Mouse (Mus musculus) ES-E14 (cell line): ENCODE measurements around the gene E030025P04Rik. TPM values are rescaled to one million over a fixed set of nuclear protein-coding genes. Genes with fewer than 3 reads are reported as not detected.

Source experiments
- DNase-seq: peaks from one replicate; pipeline ENCODE4 v3.0.0-alpha.2; 2013; ENCODE audit warnings: low read depth, low spot score
- H3K27ac ChIP-seq: 2 replicates; pipeline ENCODE4 v1.5.1; 2012; ENCODE audit warnings: low read depth, mild to moderate bottlenecking, low read length, moderate library complexity, mixed read lengths; ENCODE audit not compliant: poor library complexity, insufficient read depth, severe bottlenecking
- H3K36me3 ChIP-seq: 2 replicates; pipeline ENCODE4 v1.6.1; 2012; ENCODE audit warnings: mild to moderate bottlenecking, low read length, moderate library complexity, mixed read lengths; ENCODE audit not compliant: control insufficient read depth, poor library complexity, insufficient read depth, severe bottlenecking
- H3K4me1 ChIP-seq, 2 experiments: fragments of 150-350 bp in 1 of 2; sonication (generic) in 1 of 2; 2 replicates each; pipeline ENCODE4 v1.6.1; 2012; ENCODE audit warnings: low read length in 2 of 2, mild to moderate bottlenecking in 1 of 2, mixed read lengths in 1 of 2; ENCODE audit not compliant: control insufficient read depth in 2 of 2, insufficient read depth in 2 of 2, poor library complexity in 1 of 2
- H3K4me3 ChIP-seq, 2 experiments: fragments of 150-350 bp in 1 of 2; sonication (generic) in 1 of 2; 2 replicates each; pipeline ENCODE4 v1.5.1; 2012; ENCODE audit warnings: low read length in 2 of 2, low read depth in 1 of 2, mild to moderate bottlenecking in 1 of 2, mixed read lengths in 1 of 2; ENCODE audit not compliant: insufficient read depth in 1 of 2, poor library complexity in 1 of 2, severe bottlenecking in 1 of 2
- H3K9ac ChIP-seq: 2 replicates; pipeline ENCODE4 v1.6.1; 2012; ENCODE audit warnings: low read depth, mild to moderate bottlenecking, low read length, mixed read lengths; ENCODE audit not compliant: poor library complexity, insufficient read depth, severe bottlenecking
- H3K9me3 ChIP-seq: fragments of 150-350 bp; sonication (generic); 2 replicates; pipeline ENCODE4 v1.6.1; 2012; ENCODE audit warnings: low read depth, mild to moderate bottlenecking, low read length; ENCODE audit not compliant: control insufficient read depth, insufficient read depth
- CHD2 ChIP-seq: IDR thresholded peaks from 2 replicates; pipeline ENCODE4 v1.6.1; 2014; ENCODE audit warnings: mild to moderate bottlenecking, low read depth, low read length, inconsistent platforms
- HCFC1 ChIP-seq: IDR thresholded peaks from 2 replicates; pipeline ENCODE4 v1.6.1; 2012; ENCODE audit warnings: low read length, inconsistent platforms, borderline replicate concordance; ENCODE audit not compliant: insufficient read depth
- MAFK ChIP-seq: IDR thresholded peaks from 2 replicates; pipeline ENCODE4 v1.6.1; 2014; ENCODE audit warnings: mild to moderate bottlenecking, low read depth, low read length, inconsistent platforms; ENCODE audit not compliant: insufficient read depth
- ZC3H11A ChIP-seq: IDR thresholded peaks from 2 replicates; pipeline ENCODE4 v1.6.1; 2012; ENCODE audit warnings: low read depth, mild to moderate bottlenecking, inconsistent platforms, low read length, borderline replicate concordance
- ZNF384 ChIP-seq: IDR thresholded peaks from 2 replicates; pipeline ENCODE4 v1.6.1; 2012; ENCODE audit warnings: low read depth, low read length, inconsistent platforms
- in situ Hi-C, 2 experiments: fragments of 600-800 bp; cut with MboI; formaldehyde crosslinking; loops; one replicate each; pipeline ENCODE4 v1.15.1; 2025; ENCODE audit warnings: low sequenced_read_pairs in 2 of 2, inconsistent platforms in 1 of 2; ENCODE audit not compliant: unreplicated experiment in 2 of 2
- total RNA-seq: library from RNA; depleted of rRNA; stranded (reverse); fragments of 300-350 nt; gene quantifications from 2 replicates; pipeline ENCODE4 v1.2.3, GENCODE M21; 2012

E030025P04Rik gene
- total RNA-seq, 1 experiment: not detected

DNA sequence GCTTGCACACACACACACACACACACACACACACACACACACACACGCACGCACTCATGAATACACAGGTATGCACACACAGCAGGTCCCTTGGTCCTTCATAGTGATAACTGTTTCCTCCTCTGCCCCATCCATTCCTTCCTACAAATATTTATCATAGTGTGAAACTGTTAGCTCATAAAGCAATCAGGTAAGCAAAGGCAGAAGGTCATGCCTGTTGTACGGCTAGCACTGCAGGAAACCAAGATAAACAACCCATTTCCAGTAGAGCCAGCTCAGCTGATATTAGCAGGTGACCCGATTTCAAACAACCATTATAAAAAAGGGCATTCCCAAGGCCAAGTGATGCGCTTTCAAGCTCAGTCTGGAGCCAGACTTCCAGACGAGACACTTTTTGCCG, 36.9 kb upstream of the E030025P04Rik start:
- no peak for TF ChIP-seq MAFK
- no peak for TF ChIP-seq HCFC1
- TF ChIP-seq ZC3H11A: no peak
- TF ChIP-seq CHD2: no peak
- TF ChIP-seq ZNF384: no peak
- H3K4me3 ChIP-seq: no peak overlapping the region
- H3K27ac ChIP-seq: no peak overlapping the region
- H3K36me3 ChIP-seq: no peaks in the 10 kb centered on the region
- no peak for DNase-seq
- no peaks in the 10 kb centered on the region for H3K9me3 ChIP-seq
- no peaks in the 10 kb centered on the region for H3K4me1 ChIP-seq
- in situ Hi-C loops: loop anchor here in 1 of 2 experiments (25.0 kb wide), 1 partner anchor 719 kb away; no protein-coding TSS in a partner anchor
- no peak overlapping the region for H3K9ac ChIP-seq

DNA sequence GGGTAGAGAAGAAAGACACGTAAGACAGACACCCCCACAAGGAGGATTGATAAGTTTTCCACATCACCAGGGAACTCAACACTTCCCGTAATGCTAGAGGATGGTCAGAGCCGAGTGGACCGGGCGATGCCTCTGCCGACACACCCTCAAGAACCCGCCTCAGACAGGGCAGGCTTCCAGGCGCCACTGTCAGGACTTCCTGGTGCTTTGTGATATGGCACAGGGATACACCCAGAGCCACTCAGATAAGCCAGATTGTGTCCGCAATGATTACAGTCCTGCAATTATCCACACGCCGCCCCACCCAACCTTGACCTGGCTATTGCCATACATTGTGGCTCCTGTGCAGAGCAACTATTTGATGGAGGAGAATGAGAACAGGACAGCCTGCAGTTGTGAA, 36.1 kb upstream of the E030025P04Rik start:
- no peak for DNase-seq
- H3K36me3 ChIP-seq: no peaks in the 10 kb centered on the region
- no peaks in the 10 kb centered on the region for H3K4me1 ChIP-seq
- no peaks in the 10 kb centered on the region for H3K9me3 ChIP-seq
- H3K4me3 ChIP-seq: no peak overlapping the region
- H3K9ac ChIP-seq: no peak overlapping the region
- in situ Hi-C loops: loop anchor here in 1 of 2 experiments (25.0 kb wide), 1 partner anchor 718 kb away; no protein-coding TSS in a partner anchor
- H3K27ac ChIP-seq: no peak overlapping the region
- TF ChIP-seq MAFK: no peak
- no peak for TF ChIP-seq CHD2
- no peak for TF ChIP-seq ZNF384
- TF ChIP-seq ZC3H11A: no peak
- no peak for TF ChIP-seq HCFC1

DNA sequence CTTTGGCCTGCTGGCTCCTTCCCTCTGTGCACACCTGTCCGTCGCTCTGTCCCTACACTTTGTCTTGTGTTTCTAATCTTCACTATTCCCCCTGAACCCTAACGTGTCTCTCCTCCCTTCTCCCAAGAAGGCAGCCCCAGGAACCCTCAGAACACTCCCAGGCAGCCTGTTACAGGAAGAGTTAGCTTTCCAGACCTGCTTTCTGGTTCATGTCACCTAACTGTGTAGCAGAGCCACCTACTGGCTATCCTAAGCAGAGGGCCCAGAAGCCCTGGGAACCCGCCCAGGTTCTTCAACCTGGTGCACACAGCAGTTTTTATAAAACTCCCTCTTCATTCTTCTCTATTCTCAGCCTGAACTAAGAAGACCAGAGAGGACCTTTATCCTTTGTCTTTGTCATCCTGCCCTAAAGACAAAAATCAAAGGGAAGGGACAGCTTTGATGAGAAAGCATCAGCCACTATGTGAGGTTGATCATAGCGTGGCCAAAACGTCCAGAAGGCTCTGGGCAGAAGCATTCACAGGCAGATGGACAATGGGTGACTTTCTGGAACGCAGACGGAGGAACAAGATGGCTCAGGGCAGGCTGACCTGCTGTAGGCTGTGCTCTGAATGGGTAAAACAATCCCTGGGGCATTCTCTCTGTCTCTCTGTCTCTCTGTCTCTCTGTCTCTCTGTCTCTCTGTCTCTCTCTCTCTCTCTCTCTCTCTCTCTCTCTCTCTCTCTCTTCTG, 34.8 kb upstream of the E030025P04Rik start:
- no peaks in the 10 kb centered on the region for H3K36me3 ChIP-seq
- no peak overlapping the region for H3K4me3 ChIP-seq
- in situ Hi-C loops: loop anchor here in 1 of 2 experiments (25.0 kb wide), 1 partner anchor 717 kb away; no protein-coding TSS in a partner anchor
- H3K9me3 ChIP-seq: no peaks in the 10 kb centered on the region
- no peak for TF ChIP-seq ZC3H11A
- TF ChIP-seq HCFC1: no peak
- no peak for TF ChIP-seq ZNF384
- no peak for TF ChIP-seq CHD2
- no peak for TF ChIP-seq MAFK
- no peak overlapping the region for H3K9ac ChIP-seq
- DNase-seq: no peak
- no peaks in the 10 kb centered on the region for H3K4me1 ChIP-seq
- H3K27ac ChIP-seq: no peak overlapping the region

DNA sequence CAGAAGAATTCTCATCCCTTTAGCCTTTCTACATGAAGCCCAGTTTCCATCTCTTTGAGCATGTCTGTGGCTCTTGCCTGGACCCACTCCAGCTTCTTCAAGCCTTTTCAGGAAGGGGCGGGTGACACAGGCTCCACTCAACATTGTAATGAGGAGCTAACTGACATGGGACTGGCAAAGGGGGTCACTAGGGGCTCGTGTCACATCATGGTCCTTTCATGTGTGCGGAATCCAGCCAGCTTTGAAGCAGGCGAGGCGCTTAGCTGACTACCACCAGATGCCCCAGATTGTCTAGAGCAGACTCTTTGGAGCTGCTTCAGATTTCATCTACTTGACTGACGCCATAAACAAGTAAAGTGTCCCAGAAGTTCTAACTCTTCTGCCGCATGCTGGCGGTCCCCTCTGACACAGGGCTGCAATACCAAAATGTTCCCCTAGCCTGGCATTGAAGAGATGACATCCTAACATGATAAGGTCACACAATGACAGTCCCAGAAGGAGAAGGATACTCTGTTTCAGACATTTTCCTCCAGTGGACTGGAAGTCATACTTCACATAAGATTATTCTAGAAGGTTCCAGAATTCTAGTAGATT, 31.3 kb upstream of the E030025P04Rik start:
- TF ChIP-seq ZNF384: no peak
- TF ChIP-seq CHD2: no peak
- TF ChIP-seq MAFK: no peak
- no peak for TF ChIP-seq HCFC1
- no peak for TF ChIP-seq ZC3H11A
- DNase-seq: no peak
- H3K4me1 ChIP-seq: no peaks in the 10 kb centered on the region
- no peaks in the 10 kb centered on the region for H3K36me3 ChIP-seq
- no peaks in the 10 kb centered on the region for H3K9me3 ChIP-seq
- in situ Hi-C loops: loop anchor here in 1 of 2 experiments (25.0 kb wide), 1 partner anchor 713 kb away; no protein-coding TSS in a partner anchor
- H3K9ac ChIP-seq: no peak overlapping the region
- H3K27ac ChIP-seq: no peak overlapping the region
- no peak overlapping the region for H3K4me3 ChIP-seq
